Mouse (Mus musculus) heart, postnatal 4 days (tissue): ENCODE results near the gene Sorcs1. TPM values are rescaled to one million over a fixed set of nuclear protein-coding genes. Genes with fewer than 3 reads are reported as not detected.
A peak's percentile ranks its signal among the peaks of the same experiment; 100 is the strongest.

ENCODE experiments used
- DNase-seq: peaks from one replicate; pipeline ENCODE4 v3.0.0; 2021
- total RNA-seq, 2 experiments: library from RNA; stranded (reverse); gene quantifications; 2 replicates each; pipeline ENCODE4 v1.2.3; 2021

Sorcs1 gene
- total RNA-seq, 2 experiments from 2014 or later: 0.95 to 0.98 TPM

DNA sequence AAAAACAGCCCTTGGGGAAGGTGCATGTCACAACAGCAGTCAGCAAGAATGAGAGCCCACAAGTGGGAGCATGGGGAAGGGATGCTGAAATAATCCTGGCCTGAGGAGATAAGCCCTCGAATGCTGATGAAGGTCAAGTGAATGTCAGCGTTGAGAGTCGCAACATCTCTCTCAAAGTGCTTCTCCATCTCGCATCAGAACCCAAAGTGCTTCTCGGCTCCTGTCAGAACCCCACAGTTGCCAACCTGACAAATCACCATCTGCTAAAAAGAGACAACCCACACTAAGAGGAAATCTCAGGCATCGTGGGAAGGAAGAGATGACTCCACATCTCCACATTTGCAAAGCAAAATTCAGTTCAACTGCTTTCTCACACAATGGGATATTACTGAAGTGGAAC lies 119.7 kb downstream of the Sorcs1 start:
- DNase-seq: no peak

DNA sequence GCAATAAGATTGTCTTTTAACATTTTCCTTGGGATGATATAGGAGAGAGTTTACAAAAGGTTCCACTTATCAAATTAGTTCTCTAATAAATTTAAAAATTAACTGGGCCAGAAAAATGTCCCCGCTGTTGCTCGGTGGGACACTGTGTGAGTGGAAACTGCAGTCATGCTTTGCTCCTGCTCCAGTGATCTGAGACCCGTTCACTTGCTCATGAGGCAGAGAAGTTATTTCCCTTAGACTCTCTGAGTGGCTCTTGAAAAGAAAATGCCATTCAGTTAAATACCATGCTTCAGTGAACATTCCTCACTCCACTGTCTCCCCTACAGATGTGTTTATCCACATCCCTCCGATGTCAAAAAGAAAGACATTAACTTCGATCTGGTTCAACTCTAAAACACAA lies 144.4 kb downstream of the Sorcs1 start:
- no peak for DNase-seq

DNA sequence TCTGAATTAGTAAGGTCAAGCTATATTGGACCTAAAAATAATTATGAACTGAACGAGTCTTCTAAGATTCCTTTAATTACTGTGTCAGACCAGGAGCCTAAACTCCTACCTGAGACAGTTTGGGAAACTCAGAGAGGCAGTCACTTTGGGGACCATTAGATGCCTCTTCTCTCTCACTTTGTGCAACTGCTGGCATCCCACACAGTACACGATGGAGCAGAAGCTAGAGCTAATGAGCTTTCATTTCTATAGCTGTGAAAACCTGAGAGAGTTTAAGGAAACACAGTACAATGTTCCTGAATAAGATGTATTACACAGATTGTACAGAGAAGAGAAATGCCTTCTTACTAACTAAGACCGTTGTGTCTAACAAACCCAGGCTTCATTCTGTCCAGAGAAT lies 150.6 kb downstream of the Sorcs1 start:
- DNase-seq: no peak

DNA sequence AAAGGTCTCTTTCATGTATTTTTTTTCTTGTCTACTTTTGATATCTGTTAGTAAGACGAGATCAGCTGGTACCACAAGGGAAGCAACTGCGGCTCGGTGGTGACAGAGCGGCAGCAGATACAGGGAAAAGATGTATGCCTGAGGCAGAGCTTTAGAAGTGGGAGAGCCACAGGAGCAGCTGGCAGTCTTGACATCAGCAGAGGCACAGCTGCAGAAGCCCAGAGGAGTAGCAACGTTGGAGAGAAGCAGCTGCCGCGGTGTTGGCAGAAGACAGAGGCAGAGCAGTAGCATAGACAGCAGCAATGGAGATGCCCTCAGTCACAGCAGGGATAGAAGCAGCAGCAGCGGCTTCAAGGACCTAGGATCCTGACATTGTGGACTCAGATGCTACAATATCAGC lies 152.4 kb downstream of the Sorcs1 start:
- DNase-seq: no peak

DNA sequence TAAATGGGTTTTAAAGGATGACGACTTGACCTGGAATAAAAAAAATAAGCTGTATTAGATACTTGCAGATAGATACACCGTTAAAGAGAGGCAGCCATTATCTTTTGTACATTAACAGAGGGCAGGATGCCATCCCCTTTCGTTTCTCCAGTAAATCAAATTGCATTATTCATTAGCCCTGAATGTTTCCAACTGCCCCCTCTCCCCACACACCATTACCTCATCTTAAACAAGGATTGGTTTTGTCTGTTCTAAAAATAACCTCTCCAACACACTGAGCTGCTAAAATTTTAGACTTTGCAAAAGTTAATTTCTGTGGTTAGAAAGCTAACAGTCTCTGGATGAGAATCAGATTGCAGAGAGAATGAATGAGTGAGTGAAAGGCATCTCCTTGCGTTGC lies 156.5 kb downstream of the Sorcs1 start:
- DNase-seq: no peak

DNA sequence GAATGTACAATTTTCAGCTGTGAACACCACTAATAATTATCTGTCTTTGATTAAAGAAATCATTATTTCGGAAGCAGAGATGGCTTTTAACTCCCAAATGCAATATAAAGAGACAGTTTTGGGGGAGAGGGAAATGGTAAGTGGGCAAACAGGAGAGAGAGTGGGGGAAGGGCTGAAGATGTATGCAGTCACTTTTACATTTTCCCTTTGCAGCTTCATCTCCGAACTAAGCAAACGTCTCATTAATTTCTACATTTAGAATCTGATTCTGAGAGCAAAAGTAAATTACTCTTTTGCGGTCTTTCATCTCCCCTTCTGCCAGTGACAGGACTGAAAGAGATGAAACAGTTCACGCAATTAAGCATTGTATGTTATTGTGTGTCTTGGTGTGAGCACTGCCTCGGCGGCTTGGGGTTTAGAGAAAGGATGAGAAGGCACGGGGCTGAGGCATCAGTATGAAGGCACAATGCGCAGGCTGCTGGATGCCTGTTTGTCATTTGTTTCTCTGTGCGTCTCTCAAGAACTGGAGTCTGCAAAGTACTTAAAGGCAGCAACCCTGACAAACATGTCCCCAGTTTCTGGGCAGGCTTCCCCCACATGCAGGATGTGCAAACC lies 163.3 kb downstream of the Sorcs1 start:
- DNase-seq: no peak

DNA sequence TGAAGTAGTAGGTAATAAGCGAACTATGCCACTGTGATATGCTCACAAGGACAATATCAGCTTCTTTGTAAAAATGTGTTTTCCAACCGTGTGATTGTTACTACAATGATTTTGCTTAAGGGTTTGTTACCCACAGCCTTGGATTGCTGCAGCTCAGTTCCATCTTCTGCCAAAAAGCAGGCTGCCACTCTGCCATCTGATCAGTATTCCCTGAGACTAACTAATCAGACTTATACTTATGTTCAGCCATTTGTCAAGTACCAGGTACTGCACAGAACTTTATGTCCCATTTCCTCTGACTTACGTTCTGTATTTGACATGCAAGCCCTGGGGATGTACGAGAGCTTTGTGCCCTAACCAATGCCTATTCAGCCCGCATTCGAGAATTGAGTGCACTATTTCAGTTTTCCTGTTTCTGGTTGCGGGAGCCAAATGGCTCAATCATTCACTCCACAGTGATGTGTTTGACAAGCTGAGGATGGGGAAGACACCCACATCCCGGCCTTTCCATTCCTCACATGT lies 164.1 kb downstream of the Sorcs1 start:
- no peak for DNase-seq

DNA sequence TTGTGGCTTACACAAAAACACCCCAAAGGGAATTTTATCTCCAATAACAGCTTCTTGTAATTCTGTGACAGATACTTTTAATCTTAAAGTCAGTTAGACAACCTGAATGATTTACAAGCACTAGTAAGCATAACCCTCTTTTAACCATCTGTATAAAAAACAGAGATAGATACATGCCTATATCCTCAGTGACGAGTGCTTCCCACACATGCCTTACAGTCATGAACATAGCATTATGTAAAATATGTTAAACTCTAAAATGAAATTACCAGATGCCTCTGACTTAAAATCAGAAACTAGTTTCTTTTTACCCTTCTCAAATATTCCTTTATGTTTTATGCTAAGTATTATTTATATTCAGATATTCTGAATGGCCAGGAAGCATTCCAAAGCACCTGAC lies 175.6 kb downstream of the Sorcs1 start:
- no peak for DNase-seq

DNA sequence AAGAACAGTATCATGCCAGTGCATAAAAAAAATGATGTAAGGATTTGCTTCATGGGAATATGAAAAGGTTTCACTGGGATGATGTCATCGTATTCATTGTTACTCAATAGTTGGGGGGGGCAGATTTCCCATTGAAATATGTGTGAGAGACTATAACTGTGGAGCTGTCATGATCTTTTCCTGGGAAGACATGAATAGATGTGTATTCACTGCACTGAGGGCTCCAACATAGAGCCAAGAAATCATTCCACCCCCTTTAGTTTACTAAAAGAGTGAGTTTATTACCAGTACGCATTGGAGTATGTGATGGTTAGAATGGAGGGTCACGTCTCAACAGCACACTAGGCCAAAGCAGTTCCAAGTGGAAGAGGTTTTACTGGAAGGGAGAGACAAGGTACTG lies 187.3 kb downstream of the Sorcs1 start:
- no peak for DNase-seq

DNA sequence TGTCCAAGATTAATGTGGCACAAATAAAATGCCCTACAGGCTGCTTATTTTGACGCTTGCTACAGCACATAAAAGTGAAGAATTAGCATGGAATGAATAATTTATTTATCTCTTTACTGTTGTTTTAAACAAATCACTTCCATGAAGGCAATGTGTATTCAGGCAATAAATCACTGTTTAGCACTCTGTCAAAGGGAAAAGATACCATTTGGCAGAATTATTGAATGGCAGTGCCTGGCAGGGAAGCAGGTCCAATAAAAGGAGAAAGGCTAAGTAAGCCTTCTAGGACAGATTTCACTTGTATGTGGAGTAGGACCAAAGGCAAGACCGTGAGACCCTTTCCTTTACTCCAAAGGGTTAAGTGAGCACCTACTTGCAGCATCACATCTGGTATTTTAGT lies 187.7 kb downstream of the Sorcs1 start:
- DNase-seq: no peak

DNA sequence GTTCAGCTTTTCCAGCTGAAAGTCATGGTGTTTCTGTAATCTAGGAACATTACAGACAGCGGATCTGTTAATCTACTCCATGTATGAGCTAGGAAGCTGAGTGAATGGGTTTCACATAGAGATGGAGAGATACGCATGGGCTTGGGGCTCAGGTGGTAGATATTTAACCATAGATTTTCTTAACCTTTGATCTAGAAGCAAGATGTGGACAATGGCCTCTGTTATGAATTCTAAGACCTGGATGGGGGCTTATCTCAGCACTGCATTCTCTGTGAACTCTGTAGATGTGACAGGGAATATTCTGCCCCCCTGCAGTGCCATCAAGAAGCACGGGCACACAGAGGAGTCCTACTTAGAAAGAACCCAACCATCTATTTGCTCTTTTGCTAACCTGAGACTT lies 188.7 kb downstream of the Sorcs1 start:
- DNase-seq: no peak

DNA sequence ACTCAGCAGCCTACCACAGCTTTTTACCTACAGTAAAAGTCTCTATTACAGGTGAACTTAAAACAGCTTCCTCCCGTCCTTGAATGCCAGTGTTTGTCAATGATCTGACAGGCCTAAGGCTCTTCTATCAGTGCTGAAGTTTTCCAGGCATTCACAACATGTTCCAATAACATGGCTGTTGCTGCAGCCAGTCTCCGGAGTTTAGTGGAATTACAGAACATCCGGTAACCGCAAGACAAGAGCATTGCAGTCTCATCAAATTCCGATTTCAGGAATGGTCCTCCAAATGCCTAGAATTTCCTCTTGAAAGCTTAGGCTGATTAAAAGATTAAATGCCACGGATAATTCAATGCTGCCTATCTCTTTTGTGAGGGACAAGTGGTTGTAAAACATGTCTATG lies 190.0 kb downstream of the Sorcs1 start:
- no peak for DNase-seq

DNA sequence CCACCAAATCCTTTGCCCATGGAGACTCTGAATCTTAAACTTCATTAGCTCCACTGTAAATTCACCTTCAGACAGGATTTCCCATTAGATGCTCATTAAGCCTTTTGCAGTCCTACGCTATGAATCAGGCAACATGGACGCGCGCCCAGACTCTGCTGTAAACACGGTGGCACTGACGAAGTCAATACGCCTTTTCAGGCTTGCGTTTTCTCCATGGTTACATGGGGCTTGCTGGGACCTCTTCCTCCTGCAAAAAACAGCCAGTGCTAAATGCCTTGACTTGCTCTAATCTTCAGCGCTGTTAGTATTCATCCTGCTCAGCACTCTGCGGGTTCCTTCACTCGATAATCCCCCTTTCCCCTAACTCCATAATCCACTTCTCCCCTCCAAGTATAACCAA lies 190.7 kb downstream of the Sorcs1 start:
- peak; percentile 31 for DNase-seq

DNA sequence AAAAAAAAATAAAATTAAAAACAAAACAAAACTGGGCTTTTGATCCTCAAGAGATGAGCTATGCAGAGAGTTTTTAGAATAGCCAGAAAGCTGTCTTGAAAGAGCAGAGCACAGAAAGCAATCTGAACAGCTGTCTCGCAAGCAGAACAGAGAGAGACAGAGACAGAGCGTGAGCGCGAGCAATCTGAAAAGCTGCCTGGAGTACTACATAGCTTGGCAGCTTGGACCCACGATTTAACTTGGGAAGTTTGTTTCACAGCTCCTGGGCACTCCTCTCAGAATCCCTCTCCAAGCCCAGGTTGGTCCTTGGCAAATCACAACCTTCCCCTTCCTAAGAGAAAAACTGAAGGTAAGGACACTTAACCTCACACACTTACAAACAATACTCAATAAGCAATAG lies 192.1 kb downstream of the Sorcs1 start:
- DNase-seq: no peak

DNA sequence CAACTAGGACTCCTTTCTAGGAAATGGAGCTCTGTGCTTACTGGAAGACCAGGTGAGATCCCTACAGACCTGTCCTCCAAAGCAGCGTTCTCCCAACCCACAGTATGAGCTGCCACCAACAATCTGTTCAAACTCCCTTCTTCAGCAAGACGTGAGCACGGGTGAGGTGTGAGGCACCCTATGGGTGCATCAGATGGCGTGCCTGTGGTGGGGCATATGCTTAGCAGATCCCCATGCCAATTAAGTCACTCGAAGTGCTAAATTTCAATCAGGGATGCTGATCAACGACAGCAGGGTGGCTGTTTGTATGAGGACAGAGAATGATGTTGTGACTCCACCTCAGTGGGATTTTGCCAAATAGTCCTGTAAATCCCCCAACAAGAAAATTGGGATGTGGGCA lies 201.7 kb downstream of the Sorcs1 start:
- DNase-seq: no peak

DNA sequence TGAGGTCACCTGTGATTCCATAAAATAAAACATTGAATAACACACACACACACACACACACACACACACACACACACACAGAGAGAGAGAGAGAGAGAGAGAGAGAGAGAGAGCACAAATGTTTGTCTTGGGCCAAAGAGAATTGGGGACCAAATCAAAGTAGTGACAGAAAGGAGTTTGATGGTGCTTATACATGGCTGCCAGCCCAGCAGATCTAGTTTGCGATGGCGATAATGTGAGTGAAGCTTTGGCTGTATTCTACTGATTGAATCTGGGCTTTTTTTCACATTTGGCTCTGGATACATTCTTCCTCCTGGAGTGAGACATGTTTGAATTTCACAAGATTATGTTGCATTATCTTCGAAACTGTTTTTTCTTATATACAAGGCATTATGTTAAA lies 209.9 kb downstream of the Sorcs1 start:
- no peak for DNase-seq

DNA sequence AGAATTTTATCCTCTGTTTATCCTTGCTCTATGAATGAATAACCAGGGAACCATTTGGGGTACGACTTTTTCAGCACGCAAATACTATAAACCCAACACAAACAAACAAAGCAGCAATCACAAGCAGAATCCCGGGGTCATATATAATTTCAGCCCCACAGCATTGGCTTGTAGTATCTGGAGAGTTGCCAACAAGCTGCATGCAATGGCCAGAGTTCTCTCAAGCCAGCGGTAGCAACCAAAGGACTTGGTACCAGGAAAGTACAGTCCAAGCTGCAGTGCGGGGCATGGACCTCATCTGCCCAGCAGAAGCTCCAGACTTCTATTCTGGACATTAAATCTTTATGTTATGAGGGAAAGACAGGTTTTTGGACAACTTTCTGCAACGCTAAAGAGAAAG lies 213.6 kb downstream of the Sorcs1 start:
- no peak for DNase-seq

DNA sequence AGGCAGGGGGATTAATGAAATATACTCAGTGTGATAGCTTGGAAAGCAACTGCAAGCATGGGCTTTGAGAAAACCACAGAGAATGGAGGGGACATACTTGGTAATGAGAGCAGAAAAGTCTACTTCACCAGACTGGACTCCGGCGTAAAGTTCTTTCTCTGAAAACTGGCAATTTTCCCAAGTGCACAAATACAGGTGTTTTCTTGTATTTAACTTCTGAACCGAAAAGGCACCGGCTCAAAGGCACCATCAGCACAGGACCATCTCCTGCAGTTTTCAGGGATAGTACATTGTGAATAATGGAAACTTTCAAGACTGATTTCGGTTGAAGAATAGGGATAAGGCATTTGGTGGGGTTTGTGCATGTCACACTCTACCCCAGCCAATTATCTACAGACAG lies 219.9 kb downstream of the Sorcs1 start:
- no peak for DNase-seq

DNA sequence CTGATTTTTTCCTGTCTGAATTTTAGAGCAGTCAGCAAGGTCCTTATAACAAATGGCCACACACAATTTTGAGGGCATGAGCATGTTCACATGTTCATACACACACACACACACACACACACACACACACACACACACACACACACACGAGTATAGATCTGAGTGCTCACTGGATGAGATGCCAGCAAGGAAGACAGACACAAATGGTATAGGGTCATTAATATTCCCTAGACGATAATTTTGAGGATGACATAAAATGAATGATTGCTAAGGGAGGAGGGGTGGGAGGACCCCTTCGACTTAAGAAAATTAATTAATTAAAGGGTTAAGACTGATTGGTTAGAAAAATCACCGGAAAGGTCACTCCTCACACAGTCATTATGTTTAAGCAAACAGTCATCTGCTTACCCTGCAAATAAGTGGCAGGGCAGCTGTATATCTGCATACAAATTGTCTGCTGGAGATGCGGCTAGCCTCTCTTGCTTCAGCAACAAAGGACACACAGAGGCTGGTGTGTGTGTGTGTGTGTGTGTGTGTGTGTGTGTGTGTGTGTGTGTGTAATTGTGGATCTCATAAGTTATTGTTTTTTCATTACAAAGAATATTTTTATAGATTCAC lies 221.1 kb downstream of the Sorcs1 start:
- no peak for DNase-seq

DNA sequence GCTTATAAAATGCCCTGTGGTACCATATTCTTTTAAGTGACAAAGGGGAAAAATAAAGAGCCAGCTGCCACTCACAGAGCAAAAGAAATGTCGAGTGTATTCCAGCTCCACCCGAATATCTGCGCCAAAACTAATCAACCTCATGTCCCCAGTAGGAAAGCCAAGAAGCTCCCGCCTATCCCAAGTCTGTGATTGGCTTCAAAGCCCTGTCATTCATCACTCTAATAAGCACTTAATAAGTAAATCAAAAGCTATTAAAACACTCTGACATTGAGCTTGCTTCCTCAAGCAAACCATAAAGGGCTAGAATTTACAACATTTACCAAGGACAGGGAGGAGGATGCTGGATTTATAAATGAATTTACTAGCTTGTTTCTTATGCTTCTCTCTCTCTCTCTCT lies 237.3 kb downstream of the Sorcs1 start:
- peak; percentile 9 for DNase-seq

DNA sequence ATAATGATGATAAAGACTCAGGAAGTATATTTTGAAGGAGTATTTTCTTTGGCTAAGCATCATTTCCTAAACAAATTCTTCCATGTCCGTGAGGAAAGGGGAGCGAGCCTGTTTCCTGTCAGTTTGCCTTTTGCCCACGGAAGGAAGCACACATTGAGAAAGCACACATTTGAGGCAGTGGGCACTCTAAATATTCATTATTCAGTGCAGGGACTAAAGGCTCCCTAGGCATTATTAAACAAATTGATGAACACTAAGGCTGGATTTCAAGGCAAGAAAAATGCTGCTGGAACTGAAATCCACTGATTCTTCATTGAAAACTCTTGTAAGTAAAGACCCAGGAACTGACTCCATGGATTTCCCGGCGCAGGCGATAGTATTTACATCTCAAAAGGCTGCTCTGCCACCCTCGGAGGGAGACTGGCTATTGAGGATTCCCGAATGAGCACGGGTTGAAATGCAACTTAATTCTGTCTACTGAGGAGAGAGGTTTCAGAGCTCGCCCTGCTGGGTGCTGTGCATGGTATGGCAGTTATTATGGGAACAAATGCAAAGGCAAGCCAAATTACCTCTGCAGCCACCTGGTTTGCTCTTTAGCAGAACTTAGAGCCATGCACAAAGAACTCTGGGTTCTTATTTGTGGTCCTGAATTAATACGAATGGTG lies 238.1 kb downstream of the Sorcs1 start:
- DNase-seq: no peak

DNA sequence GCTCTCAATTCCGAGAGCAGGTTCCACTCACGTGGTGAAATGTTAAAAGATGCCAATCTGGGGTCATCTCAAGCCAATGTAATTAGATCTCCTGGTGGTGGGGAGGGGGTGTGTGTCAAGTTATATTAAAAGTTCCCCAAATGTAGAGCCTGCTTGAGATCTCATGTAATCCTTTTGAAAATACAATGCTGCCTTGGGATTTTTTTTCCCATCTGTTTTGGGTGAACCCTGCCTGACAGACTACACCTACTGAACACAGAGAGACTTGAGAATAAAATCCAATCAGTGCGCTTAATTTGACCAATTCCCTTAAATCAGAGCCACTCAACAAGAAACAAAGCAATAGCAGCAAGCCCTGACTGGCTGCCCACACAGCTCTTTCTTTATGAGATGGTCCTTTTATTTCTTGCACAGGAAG lies 239.0 kb downstream of the Sorcs1 start:
- no peak for DNase-seq

DNA sequence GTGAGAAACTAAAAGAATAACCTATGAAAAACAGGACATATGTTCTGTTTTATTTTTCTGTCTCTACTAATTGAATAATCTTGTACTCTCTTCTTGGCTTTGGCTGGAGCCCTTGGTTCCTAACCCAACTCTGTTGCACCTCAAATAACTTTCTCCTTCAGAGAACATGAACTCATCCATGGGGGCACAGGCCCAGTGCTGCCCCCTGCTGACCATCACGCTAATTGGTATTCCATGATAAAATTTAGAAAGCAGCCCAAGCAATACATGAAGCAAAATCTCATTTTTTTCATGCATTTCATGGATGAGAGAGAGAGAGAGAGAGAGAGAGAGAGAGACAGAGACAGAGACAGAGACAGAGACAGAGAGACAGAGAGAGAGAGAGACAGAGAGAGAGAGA lies 255.5 kb downstream of the Sorcs1 start:
- no peak for DNase-seq
